Mouse (Mus musculus): ENCODE data around the gene Dlx1. TPM values are rescaled to one million over a fixed set of nuclear protein-coding genes. Genes with fewer than 3 reads are reported as not detected.

Gene Dlx1
- polyA plus RNA-seq (2012): 8.9 and 9.1 TPM in 2 replicates

DNA sequence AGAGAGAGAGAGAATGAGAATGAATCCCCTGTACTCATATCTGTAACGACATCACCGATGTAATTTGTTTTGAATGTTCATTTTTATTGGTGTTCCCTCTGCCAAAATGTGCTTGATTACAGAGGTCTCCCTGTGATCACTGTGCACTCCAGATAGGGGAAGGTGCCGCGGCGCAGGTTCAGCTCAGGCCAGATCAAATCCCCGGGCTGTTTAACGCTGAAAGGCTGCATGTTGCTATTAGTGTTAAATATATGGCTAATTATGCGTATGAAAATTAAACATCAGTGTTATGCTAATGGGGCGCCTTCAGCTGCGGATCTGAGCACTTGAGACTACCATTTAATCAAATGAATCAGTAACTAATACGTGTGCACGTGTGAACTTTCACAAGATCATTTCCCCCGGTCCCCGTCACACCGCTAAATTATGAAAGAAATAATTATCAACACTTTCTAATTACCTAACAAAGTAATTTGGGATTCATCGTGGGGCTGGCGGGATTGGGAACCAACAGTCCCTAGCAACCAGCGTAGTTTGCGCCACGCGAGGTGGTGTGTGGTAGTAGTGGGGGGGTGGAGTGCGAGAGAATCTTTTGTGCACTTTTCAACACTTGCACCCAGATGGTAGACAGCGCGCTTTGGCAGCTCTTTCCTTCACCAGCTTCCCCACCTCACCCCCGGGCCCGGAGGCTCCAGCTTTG, at the start of gene Dlx1:
TSS of gene Dlx1 (plus strand) at position 100 of the 700 bp plus-strand sequence.
- no peak for TF ChIP-seq GATA1 (IDR thresholded peaks at IDR 0.05; ENCODE audit: low read length)

DNA sequence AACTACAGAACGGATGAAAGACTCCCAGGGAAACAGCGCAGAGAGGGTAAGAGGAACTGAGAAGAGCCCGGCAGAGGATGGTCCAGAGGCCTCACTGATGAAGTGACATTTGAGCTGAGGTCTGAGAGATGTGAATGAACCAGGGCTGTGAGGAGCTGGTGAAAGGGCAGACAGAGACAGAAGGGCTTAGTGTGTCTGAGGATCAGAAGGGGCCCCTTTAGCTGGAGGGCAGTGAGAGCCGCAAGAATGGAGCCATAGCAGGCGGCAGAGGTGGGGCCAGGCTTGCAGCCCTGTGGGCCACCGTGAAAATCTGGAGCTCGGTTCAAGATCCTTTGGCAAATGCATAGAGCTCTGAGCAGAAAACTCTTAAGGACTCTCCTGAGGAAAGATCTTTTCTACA, 48.0 kb upstream of the Dlx1 start:
- TF ChIP-seq GATA1 (IDR thresholded peaks at IDR 0.05; ENCODE audit: low read length): no peak

DNA sequence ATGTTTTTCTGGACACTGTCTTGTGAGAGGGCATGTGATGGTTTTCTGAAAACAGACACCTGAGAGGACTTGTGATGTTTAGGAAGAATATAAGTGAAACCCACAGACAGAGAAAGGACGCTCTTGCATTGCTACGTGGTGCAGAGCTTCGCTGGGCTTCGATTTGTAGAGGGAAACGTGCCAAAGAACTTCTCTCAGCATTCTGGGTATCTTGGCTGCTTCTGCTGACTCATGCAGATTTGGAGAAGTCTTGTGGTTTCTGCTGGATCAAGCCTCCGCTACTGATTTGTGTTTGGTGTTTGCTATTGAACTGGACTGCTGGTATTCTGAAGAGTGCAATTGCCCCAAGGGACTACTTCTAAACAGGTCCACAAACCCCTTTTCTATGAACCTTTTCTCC, 46.1 kb upstream of the Dlx1 start:
- no peak for TF ChIP-seq GATA1 (IDR thresholded peaks at IDR 0.05; ENCODE audit: low read length)

DNA sequence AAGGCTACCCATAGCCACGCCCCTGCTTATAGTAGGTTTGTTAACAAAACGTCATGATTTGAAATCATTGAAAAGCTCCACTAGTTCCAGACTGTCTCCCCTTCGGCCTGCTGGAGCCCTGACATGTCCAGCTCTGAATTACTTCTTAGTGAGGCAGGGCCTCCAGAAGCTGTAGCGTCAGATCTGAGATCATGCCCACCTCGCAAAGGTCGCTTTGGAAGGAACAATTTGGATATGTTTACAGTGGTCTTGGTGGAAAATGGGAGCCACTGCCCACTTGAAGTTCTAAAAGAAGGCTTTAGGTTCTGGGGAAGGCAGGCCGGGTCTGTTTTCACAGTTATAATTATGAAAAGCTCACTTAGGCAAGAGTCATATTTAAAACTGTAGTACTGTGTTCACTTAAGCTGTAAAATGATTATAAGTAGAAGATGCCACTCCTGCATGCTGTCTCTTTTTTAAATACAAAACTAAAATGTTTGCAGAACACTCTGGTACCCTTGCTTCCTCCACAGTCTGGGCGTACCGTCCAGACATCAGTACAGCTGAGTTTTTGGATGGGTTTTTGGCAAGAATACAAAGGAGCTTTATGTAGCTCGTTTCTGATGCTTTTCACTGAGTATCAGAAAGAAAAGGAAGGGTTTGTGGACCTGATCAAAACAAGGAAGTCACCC, 44.7 kb upstream of the Dlx1 start:
- no peak for TF ChIP-seq GATA1 (IDR thresholded peaks at IDR 0.05; ENCODE audit: low read length)

DNA sequence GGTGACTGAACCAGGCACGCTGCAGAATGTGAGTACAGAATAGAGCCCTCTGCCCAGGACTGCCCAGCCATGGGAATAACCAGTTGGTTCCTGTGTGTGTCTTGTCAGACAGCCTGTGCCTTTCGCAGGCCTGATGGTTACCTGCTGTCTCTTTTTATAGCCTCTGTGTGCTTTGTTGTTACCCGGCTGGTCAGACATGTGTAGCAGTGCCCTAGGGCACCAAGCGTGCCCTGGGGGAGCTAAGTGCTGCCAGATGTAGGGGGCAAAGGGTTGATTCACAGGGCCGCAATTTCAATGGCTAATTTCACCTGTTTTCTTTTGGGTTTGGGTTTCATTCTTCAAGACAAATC, 44.2 kb upstream of the Dlx1 start:
- TF ChIP-seq GATA1 (IDR thresholded peaks at IDR 0.05; ENCODE audit: low read length): no peak

DNA sequence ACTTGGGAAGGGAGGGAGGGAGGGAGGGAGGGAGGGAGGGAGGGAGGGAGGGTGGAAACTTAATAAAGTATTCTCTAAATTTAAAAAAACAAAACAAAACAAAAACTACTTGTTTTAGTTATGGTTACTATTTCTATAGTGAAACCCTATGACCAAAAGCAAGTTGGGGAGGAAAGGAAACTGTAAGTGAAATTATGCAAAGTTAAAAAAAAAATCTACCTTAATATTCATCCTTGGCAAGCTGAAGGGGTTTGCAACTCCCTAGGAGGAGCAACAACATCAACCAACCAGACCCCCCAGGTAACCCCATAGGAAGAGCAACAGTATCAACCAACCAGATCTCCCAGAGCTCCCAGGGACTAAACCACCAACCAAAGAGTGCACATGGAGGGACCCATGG, 36.6 kb upstream of the Dlx1 start:
- TF ChIP-seq GATA1 (IDR thresholded peaks at IDR 0.05; ENCODE audit: low read length): no peak

DNA sequence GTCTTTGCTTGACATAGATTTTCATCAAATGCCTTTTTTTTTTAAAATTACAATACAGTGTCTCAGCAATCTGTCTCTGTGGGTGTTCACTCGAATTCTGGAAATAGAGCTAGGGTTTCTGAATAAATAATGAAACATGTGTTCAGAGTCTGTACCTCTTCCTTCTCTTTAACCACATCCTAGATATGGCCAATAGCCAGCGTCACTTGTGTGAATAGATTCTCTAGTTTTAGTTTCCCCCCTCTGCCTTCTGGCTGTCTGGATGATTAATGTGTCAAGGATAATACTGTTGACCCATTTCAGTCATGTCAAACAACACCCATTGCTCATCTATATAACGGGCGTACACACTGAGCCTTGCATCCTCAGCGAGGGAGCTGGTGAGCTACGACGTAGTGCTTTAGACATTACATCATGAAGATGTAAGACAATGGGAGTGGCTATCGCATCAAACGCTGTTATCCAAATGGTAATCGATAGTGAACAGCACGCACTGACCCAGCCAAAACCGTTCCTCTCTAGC, 34.7 kb upstream of the Dlx1 start:
- TF ChIP-seq GATA1 (IDR thresholded peaks at IDR 0.05; ENCODE audit: low read length): no peak

DNA sequence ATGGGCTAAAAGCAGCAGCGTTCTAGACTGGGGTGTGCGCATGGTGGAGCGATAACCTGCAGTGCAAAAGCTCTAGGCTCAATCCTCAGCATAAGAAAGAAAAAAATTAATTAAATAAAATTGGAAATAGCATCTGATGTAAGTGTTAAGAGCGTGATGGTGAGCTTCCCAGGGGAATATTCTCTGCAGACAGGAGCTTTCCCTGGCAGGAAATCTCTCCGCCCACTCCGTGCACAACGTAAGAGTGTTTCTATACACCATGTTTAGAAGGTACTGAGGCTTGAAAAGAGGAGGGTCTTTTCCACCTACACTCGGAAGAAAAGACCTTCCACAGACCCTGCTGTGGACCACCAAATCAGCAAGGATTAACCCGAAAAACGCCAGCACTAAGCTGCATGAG, 33.4 kb upstream of the Dlx1 start:
- TF ChIP-seq GATA1 (IDR thresholded peaks at IDR 0.05; ENCODE audit: low read length): no peak

DNA sequence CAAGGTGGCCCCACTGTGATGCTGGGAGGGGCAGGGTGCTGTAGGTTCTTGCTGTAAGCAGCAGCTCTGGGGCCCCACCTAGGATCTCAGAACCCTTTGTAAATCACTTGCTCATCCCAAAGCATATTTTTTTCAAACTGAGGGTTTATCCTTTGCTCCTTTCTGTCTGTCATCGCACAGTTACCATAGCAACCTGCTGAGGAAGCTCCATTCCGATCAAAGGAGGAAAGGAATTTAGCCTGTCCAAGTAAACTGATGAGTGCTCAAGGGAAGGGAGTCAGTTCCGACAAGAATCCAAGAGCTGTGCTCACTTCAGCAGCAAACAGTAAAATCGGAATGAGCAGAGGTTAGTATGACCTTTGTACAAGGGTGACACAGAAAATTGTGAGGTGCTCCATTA, 32.9 kb upstream of the Dlx1 start:
- no peak for TF ChIP-seq GATA1 (IDR thresholded peaks at IDR 0.05; ENCODE audit: low read length)

DNA sequence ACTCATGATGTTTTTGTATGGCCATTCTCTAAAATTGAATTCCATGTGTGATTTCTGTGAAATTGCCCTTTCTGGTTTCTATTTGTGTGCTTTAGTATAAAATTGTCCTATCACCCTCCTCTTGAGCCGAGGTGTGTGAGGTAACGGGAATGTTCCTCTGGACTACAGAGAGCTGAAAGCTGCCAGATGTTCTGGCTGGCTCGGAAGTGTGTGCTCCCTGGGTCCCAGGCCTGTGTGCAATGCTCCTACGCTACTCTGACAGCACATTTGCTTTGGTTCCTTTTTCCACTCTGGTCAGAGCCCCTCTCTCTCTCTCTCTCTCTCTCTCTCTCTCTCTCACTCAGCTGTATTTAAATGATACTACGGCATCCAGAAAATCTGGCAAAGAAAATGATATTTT, 30.7 kb upstream of the Dlx1 start:
- no peak for TF ChIP-seq GATA1 (IDR thresholded peaks at IDR 0.05; ENCODE audit: low read length)

DNA sequence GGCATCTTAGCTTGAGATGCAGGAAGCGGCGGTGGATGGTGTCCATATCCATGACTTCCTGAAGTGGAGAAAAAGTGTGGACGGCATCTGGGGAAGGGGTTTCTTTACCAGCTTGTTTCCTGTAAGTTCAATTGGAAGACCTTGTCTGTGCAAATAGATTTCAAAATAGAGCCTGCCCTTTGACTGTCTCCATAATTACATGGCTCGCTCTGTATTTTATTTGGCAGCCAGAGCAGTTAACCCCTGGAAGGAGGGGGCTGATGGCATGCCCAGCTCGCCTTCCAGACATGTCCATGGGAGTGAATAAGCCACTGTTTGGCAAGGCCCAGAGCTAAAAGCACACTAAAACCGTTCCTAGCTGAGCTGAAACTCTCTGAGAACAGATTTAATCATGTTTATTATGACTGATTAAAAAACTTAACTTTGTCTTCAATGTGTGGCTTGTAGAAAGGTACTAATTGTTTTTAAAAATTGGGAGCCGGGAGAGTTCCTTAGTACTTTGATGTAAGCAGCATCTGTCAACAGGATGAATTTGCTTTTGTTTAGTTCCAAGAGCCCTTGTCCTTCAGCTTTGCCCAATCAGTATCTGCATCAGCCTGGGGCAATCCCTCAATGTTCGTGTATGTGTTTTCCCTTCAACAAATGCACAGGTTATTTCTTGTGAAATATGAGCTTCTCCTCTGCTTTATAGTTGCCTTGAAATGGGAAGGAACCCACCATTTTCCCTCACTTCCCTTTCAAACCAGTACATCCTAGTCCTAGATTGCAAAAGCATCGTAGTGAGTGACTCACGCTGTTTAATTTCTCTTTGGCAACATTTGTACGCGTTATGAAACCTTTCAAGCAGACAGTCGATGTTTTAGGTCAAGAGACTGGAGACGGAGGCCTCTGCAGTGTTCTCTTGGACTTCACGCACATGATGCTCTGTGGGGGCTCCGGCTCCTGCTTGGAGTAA, 28.4 kb upstream of the Dlx1 start:
- TF ChIP-seq GATA1 (IDR thresholded peaks at IDR 0.05; ENCODE audit: low read length): no peak

DNA sequence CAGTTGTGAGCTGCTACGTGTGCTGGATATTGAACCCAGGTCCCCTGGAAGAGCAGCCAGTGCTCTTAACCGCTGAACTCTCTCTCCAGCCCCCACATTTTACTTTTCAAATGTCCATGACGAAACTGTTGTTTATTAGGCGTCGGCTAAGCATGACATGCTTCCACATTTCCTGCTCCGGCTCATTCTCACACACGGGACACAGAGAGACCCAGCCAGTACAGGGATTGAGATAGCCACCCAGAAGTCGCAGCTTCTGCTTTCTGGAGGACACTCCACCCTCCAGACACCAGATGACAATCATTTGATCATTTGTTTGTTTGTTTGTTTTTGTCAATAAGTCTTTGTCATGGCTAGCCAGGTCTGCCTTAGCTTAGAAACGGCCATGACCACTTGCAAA, 23.1 kb upstream of the Dlx1 start:
- TF ChIP-seq GATA1 (IDR thresholded peaks at IDR 0.05; ENCODE audit: low read length): no peak

DNA sequence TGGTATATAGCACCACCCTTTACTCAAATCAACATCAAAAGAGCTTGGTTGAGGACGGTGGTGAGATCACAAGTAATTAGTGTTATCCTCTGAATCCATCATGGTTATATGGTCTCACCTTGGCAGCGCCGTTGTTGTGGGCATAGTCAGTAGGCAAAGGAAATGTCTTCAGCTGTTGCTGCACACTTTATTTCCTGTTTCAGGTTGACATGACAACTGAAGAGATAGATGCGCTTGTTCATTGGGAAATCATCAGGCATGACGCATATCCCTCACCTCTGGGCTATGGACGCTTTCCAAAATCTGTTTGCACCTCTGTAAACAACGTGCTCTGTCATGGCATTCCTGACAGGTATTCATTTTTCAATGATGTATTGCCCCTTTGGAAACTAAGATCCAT, 16.7 kb upstream of the Dlx1 start:
- TF ChIP-seq GATA1 (IDR thresholded peaks at IDR 0.05; ENCODE audit: low read length): no peak

DNA sequence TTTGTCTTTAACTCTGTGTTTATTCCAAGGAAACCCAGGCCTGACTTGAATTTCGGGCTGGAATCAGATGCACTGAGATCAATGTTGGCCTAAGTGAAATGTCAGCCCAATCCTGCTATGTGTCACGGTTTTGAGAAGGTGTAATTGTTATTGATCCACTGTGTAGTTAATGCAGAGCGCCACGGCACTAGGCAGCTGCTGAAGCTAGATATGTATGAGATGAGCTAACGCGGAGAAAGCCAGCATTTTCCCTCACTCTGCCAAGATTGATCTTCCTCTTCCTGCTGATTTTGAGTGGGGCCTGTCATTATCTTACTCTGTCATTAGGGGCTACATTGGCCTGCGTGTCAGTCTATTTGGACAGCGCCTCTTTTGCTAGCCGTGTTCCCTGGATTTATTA, 15.6 kb upstream of the Dlx1 start:
- no peak for TF ChIP-seq GATA1 (IDR thresholded peaks at IDR 0.05; ENCODE audit: low read length)

DNA sequence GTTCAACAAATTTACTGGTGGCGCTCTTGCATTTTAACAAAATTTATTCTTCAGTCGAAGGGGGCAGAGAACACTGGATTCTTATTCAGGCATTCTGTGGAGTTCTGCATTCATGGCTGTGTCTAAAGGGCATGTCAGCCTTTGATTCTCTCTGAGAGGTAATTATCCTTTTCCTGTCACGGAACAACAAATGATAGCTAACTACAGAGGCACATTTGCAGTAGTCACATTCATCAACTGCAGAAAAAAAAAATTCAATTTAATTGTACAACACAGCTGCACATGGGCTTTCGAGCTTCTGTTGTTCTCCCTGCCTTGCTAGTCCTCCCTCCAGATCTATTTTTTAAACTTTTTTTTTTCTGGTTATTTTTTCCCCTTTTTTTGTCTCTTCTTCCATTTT, 10.9 kb upstream of the Dlx1 start:
- no peak for TF ChIP-seq GATA1 (IDR thresholded peaks at IDR 0.05; ENCODE audit: low read length)

DNA sequence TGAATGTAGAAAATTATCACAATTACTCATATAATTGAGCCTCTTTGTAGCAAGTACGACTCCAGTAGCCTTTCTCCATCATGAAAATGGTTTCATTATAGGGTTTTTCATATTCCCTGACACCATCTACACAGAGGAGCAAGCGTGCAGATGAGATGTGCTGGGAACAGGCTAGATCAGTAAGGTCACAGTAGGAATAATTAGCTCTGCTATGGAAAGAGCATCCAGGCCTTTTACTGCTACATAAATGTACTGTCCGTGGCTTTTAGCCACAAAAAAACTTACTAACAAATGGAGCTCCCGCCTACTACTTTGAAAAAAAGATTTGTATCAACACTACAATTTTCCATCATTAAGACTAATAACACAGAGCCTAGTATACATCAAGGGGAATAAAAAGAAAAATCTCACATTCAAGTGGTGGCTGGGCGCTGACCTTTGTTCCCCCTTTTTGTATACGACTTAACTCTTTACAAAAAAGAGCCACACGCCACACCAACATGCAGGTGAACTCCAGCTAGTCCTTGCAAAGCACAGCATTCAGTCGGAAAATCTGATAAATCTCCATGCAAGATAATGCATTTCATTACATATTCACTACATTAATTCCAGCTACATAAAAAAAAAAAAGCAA, 10.3 kb upstream of the Dlx1 start:
- no peak for TF ChIP-seq GATA1 (IDR thresholded peaks at IDR 0.05; ENCODE audit: low read length)
